Comparison of ENCODE assay signal across 8 mouse cellular contexts in the genomic region with DNA sequence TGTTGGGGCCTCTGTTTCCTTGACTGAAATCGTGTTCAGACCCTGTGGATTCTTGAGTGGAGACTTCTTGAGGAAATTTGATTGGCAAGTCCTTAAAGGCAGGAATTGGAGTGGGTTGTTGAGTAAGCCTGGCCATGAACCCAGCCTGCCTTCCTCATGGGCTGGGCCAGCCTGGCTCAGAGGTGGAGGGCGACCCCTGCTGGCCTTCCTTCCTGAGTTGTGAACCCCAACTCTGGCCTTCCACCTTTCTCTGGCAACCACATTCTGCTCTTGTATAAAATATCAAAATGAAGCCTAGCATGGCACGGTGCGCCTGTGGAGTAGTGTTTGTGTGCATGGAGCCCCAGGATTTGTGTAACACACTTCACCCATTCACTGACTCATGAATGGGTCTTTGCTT. TPM values are rescaled to one million over a fixed set of nuclear protein-coding genes. Genes with fewer than 3 reads are reported as not detected.
DNase-seq lines count a peak whose midpoint lies in the region; ATAC-seq lines count a peak whose summit lies in the region.

No protein-coding gene starts in this region.

- peak; percentile 39 for DNase-seq in hindbrain, embryonic 10.5 days (ENCODE audit: low spot score)
- peak; percentile 36 for DNase-seq in 416B (ENCODE audit: low read depth)
- peak; percentile 66 for DNase-seq in MN1 (ENCODE audit: low spot score)
- DNase-seq in gastrocnemius, postnatal 10 days = peak; percentile 63
- peak; percentile 27 for DNase-seq in lung, postnatal 25 days (ENCODE audit: low spot score)
- DNase-seq in Muller cell, postnatal 12 days (ENCODE audit: inconsistent ontology term) = no peak

- ATAC-seq in hindbrain, embryonic 12.5 days (ENCODE audit: low FRiP score) = no peak
- no peak for ATAC-seq in erythroid progenitor cell, adult 5-6 weeks (replicated peaks; ENCODE audit: low FRiP score, poor library complexity, severe bottlenecking)

- H3K4me3 ChIP-seq in hindbrain, embryonic 10.5 days = no peak overlapping the region
- H3K4me3 ChIP-seq in hindbrain, embryonic 12.5 days = no peak overlapping the region

- H3K9me3 ChIP-seq in hindbrain, embryonic 10.5 days = peaks cover 2% of the 10 kb centered on the region; the same call in 1 of the 2 replicates
- no peaks in the 10 kb centered on the region for H3K9me3 ChIP-seq in hindbrain, embryonic 12.5 days (replicated peaks)

- H3K4me2 ChIP-seq in hindbrain, embryonic 12.5 days (replicated peaks) = no peak overlapping the region

- H3K36me3 ChIP-seq in hindbrain, embryonic 10.5 days = no peaks in the 10 kb centered on the region
- no peaks in the 10 kb centered on the region for H3K36me3 ChIP-seq in hindbrain, embryonic 12.5 days

- H3K27ac ChIP-seq in hindbrain, embryonic 10.5 days = no peak overlapping the region
- no peak overlapping the region for H3K27ac ChIP-seq in hindbrain, embryonic 12.5 days

- H3K27me3 ChIP-seq in hindbrain, embryonic 10.5 days (ENCODE audit: insufficient read depth, poor library complexity, severe bottlenecking) = peaks cover 14% of the 10 kb centered on the region
- peaks cover 13% of the 10 kb centered on the region; the same call in 1 of the 2 replicates for H3K27me3 ChIP-seq in hindbrain, embryonic 12.5 days

- no peak overlapping the region for H3K9ac ChIP-seq in hindbrain, embryonic 12.5 days

- 47% methylated on average over 4 of the region's 4 CpGs for WGBS in hindbrain, embryonic 10.5 days
- 48% methylated on average over 4 of the region's 4 CpGs for WGBS in hindbrain, embryonic 12.5 days

- peaks cover 5% of the 10 kb centered on the region; the same call in 1 of the 2 replicates for H3K4me1 ChIP-seq in hindbrain, embryonic 10.5 days (replicated peaks)
- no peaks in the 10 kb centered on the region for H3K4me1 ChIP-seq in hindbrain, embryonic 12.5 days

RNA-seq across cellular contexts. Expression of a gene that starts 8.5 kb away (rescaled TPM):
- 0.21 TPM in 1 of 2 replicates, not detected in the other for polyA plus RNA-seq in hindbrain, embryonic 10.5 days (2016; fragmentation: Nextera tagmentation; extraction: Ambion mirVana)
- 0.30 and 0.33 TPM in 2 replicates for polyA plus RNA-seq in hindbrain, embryonic 12.5 days (2016; fragmentation: Nextera tagmentation; extraction: Ambion mirVana)
- total RNA-seq in gastrocnemius, postnatal 10 days (2021) = 10 to 100 TPM; 38.8 to 50.5 TPM
- not detected in 2 replicates for total RNA-seq in erythroid progenitor cell, adult 5-6 weeks (2015; ENCODE audit: low replicate concordance)
- total RNA-seq in erythroid progenitor cell, adult 5-6 weeks (2017; ENCODE audit: low replicate concordance) = not detected in 2 replicates

Comparison
In these comparisons a context has a peak if more than half of its experiments do, and no peak if none do; other contexts are left out.
1. RNA of a gene that starts 8.5 kb away (total RNA-seq): 38.8 to 50.5 TPM in gastrocnemius, postnatal 10 days; not detected in erythroid progenitor cell, adult 5-6 weeks; every median in the first group is over 10 times any median in the second.